Mouse (Mus musculus): ENCODE results near the gene Gm5447. TPM values are rescaled to one million over a fixed set of nuclear protein-coding genes. Genes with fewer than 3 reads are reported as not detected.

Gene Gm5447
- polyA plus RNA-seq, 1 experiment from 2014 or later = 0.21 TPM

DNA sequence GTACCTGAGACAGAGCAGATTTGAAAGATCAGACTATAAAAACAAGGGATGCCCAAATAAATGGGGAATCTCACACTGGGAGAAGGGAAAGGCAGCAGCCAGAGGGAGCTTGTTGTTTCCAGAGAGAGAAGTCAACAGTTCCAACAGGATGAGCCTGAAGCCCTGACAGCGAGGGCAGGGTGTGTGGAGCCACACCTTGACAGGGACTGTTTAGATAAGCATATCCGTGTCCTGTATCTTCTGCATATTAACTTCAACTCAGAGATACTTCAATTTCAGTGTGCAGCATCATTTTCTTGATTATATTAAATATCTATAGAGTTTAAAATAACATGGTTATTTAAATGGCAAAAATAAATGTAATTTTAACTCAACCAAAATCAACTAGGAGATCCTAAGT, 13.3 kb upstream of the Gm5447 start:
- POLR2A ChIA-PET = interaction anchor here (1.5 kb wide), 1 partner anchor 10 kb away, joined by 5 read pairs; no protein-coding TSS in a partner anchor
- DNase-seq (ENCODE audit: low read depth, low spot score) (no peak), ATAC-seq (no peak)
- TF ChIP-seq CTCF (IDR thresholded peaks at IDR 0.05) = no peak
- H3K27me3 ChIP-seq = no peaks in the 10 kb centered on the region
- in situ Hi-C loops (cut with MboI; ENCODE audit: low pct_unique_long_range_greater_than_20kb) = no loop called here
- CTCF ChIA-PET = interaction anchor here (1.1 to 1.4 kb wide), 2 partner anchors 15 to 17 kb away, joined by 3 read pairs; no protein-coding TSS in a partner anchor

DNA sequence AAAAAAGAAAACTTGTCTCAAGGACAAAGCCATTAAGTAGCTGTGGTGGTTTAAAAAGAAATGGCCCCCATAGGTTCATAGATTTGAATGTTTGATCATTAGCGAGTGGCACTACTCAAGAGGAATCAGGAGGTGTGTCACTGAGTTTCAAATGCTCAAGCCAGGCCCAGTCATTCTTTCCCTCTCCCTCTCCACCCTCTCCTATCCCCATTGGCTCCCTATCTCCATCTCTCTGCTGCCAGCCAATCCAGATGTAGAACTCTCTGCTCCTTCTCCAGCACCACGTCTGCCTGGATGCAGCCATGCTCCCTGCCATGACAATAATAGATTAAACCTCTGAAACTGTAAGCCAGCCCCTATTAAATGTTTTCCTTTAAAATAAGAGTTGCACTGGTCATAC, 12.1 kb upstream of the Gm5447 start:
- no peak for TF ChIP-seq CTCF (IDR thresholded peaks at IDR 0.05)
- DNase-seq (ENCODE audit: low read depth, low spot score) = no peak
- in situ Hi-C loops (cut with MboI; ENCODE audit: low pct_unique_long_range_greater_than_20kb) = no loop called here
- no peaks in the 10 kb centered on the region for H3K27me3 ChIP-seq
- ChIA-PET CTCF (no interaction called here), POLR2A (interaction anchor here (0.6 kb wide), 1 partner anchor 802 kb away, joined by 3 read pairs; no protein-coding TSS in a partner anchor)
- no peak for ATAC-seq

DNA sequence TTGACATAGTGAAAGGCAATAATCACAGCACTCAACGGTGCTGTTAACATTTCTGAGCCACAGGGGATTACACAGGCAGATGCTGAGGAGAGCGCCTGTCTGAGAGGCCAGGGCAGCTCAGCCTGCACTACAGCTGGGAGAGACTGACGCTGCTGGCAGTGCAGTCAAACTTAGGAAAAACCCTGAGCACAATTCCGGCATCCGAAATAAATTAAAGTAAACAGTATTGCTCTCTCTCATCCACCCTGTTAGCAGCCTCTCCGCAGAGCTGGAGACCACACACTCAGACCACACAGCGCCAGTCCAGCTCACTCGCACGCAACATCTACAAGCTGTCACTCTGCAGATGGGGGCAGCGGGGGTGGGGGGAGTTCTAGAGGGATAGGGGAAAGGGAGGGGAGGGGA, 7.5 kb upstream of the Gm5447 start:
- ChIA-PET CTCF (interaction anchor here (1.2 to 1.4 kb wide), 2 partner anchors 18 to 86 kb away, joined by 3 read pairs; no protein-coding TSS in a partner anchor), POLR2A (no interaction called here)
- in situ Hi-C loops (cut with MboI; ENCODE audit: low pct_unique_long_range_greater_than_20kb) = no loop called here
- no peaks in the 10 kb centered on the region for H3K27me3 ChIP-seq
- DNase-seq (ENCODE audit: low read depth, low spot score) (no peak), ATAC-seq (no peak)
- no peak for TF ChIP-seq CTCF (IDR thresholded peaks at IDR 0.05)

DNA sequence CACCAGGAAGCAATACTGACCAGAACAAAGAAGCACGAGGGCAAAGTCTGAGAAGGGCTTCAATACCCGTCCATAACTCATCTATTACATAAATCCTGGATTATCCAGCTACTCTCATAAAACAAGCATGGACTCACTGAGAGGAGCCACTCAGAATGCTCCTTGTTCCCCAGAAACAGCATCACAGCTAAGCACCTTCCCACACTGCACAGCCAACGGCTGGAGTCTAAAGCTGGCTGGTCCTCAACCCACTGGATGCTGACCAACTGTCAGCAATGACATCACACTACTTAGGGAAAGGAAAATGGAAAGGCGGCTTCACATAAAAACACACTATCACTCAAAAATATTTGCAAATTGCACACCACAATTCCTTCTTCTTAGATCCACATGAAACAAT, 5.7 kb upstream of the Gm5447 start:
- ChIA-PET POLR2A (no interaction called here), CTCF (interaction anchor here (1.5 kb wide), 2 partner anchors 13 to 17 kb away, joined by 4 to 7 read pairs; no protein-coding TSS in a partner anchor)
- TF ChIP-seq CTCF (IDR thresholded peaks at IDR 0.05) = no peak
- H3K27me3 ChIP-seq = no peaks in the 10 kb centered on the region
- DNase-seq (ENCODE audit: low read depth, low spot score) (no peak), ATAC-seq (no peak)
- in situ Hi-C loops (cut with MboI; ENCODE audit: low pct_unique_long_range_greater_than_20kb) = no loop called here

DNA sequence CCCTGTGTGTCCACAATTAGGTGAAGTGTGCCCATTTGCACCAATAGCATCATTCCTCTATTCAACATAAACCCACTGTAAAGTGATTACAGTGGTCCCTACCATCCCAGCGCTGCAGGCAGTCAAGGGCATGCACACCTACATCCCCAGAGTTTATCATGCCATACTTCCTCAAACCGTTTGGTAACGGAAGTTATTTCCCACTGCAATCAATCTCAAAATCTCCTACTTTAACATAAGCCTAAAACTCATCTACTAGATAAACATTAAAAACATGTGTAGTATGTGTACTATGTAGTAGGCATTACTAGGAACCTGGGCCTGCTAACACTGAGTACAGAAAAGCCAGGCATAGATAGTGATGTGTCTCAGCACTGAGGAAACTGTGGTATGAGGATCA, 3.0 kb upstream of the Gm5447 start:
- H3K27me3 ChIP-seq = no peaks in the 10 kb centered on the region
- TF ChIP-seq CTCF (IDR thresholded peaks at IDR 0.05) = no peak
- in situ Hi-C loops (cut with MboI; ENCODE audit: low pct_unique_long_range_greater_than_20kb) = no loop called here
- ChIA-PET POLR2A (no interaction called here), CTCF (no interaction called here)
- ATAC-seq = no peak
- DNase-seq (ENCODE audit: low read depth, low spot score) = no peak

DNA sequence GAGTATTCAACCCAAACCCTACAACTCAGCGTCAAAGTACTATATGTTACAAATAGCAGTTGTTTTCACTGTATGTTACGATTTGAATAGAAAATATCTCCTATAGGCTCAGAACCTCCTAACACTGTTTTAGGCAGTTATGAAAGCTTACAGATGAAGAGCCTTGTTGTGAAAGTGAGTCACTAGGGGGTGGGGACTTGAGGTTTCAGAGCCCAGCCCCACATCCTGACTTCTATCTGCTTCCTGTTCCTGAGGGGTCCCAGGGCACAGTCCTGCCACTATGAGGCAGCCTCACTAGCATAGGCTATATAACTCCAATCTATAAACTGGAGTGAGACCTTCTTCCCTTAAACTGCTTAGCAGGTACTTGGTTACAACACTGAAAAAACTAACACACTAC, 1.9 kb upstream of the Gm5447 start:
- peak; percentile 12 for TF ChIP-seq CTCF (IDR thresholded peaks at IDR 0.05)
- DNase-seq (ENCODE audit: low read depth, low spot score) = no peak
- H3K27me3 ChIP-seq = no peaks in the 10 kb centered on the region
- POLR2A ChIA-PET = no interaction called here
- in situ Hi-C loops (cut with MboI; ENCODE audit: low pct_unique_long_range_greater_than_20kb) = no loop called here
- CTCF ChIA-PET = no interaction called here
- no peak for ATAC-seq

DNA sequence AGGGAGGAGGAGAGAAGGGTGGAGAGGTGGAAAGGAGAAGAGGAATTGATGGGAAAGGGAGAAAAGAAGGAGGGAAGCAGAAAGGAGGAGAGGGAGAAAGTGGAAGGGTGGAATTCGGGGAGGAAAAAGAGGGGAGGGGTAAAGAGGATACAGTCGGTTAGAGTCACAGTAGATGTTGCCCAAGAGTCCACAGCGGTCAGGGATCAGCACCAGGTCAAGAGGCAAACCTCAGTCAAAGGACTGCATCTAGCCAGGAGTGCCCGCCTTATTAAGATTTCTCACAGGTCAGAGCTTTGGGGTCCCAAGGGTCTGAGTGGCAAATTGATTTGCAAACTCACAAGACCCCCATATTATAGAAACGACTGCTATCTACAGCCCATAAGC, 235 bp downstream of the Gm5447 start:
- POLR2A ChIA-PET = no interaction called here
- in situ Hi-C loops (cut with MboI; ENCODE audit: low pct_unique_long_range_greater_than_20kb) = no loop called here
- no peak for TF ChIP-seq CTCF (IDR thresholded peaks at IDR 0.05)
- CTCF ChIA-PET = interaction anchor here (0.6 to 1.0 kb wide), 2 partner anchors 77 to 408 kb away, joined by 3 read pairs; no protein-coding TSS in a partner anchor
- H3K27me3 ChIP-seq = no peaks in the 10 kb centered on the region
- no peak for DNase-seq (ENCODE audit: low read depth, low spot score)
- ATAC-seq = no peak

DNA sequence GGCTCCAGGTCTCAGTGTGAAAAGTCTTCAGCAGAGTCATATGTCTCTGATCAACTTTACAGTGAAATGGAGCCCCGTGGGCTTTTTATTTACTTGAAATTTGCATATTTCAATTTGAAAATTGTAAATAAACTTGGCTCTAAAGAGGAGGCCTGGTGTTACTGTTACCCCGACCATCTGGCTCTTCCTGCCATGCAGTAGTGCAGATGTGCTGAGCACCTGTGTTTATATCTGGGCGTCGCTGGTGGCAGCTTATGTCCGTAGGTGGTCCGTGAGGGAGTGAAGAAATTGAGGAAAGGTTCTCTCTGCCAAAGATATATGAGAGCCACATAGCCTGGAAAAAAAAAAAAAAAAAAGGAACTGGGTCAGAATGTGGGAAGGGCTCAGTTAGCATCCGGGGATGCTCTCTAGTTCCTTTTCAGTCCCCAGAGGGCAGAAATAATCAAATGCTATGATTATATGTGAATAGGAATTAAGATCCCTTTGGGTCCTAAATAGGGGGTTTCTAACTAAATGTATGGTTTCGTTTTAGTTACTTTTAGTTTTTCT, 2.6 kb downstream of the Gm5447 start:
- in situ Hi-C loops (cut with MboI; ENCODE audit: low pct_unique_long_range_greater_than_20kb) = no loop called here
- ATAC-seq (no peak), DNase-seq (ENCODE audit: low read depth, low spot score) (no peak)
- POLR2A ChIA-PET = no interaction called here
- CTCF ChIA-PET = interaction anchor here (1.2 kb wide), 1 partner anchor 20 kb away, joined by 3 read pairs; no protein-coding TSS in a partner anchor
- no peaks in the 10 kb centered on the region for H3K27me3 ChIP-seq
- no peak for TF ChIP-seq CTCF (IDR thresholded peaks at IDR 0.05)

DNA sequence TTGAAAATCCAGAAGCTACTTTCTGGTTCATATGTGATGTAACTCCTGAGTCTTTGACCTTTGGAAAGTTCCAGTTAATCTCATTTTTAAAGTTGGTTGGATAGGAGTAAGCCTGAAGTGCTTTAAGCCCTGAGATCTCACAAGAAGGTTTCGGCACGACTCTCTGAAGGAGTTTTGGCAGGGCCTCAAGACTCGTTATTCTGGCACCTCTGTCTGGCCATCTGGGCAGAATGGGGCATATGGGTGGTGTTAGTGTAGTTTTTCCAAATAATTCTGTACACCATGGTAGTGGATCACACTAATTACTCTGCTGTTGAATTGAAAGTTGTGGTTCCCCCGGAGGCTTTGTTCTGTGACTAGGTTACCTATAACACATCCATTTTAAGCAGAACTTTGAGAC, 4.2 kb downstream of the Gm5447 start:
- in situ Hi-C loops (cut with MboI; ENCODE audit: low pct_unique_long_range_greater_than_20kb) = no loop called here
- DNase-seq (ENCODE audit: low read depth, low spot score) = no peak

DNA sequence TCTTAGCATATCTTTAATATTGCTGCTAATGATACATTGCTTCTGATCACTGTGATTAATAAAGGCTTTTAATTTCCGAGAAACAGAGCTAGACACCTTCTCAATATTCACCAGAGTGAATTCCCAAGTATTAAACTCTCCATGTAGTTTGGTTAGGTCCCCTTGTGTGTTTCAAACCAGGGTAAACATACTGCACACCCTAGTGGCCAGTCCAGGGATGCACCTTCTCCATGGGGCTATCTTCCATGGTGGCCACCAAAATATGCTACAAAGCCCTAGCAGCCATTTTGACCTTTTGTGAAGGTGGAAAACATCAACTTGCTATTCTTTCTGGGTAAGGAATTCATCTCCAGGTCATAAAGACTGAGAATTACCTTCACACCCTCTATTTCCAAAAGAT, 7.7 kb downstream of the Gm5447 start:
- POLR2A ChIA-PET = interaction anchor here (1.3 kb wide), 1 partner anchor 399 kb away, joined by 3 read pairs; no protein-coding TSS in a partner anchor
- in situ Hi-C loops (cut with MboI; ENCODE audit: low pct_unique_long_range_greater_than_20kb) = loop anchor here (5.0 kb wide), 2 partner anchors 94 to 429 kb away; no protein-coding TSS in a partner anchor
- no peaks in the 10 kb centered on the region for H3K27me3 ChIP-seq
- CTCF ChIA-PET = interaction anchor here (0.7 to 3.0 kb wide), 12 partner anchors 9 to 415 kb away, joined by 3 to 27 read pairs (median 4); no protein-coding TSS in a partner anchor
- DNase-seq (ENCODE audit: low read depth, low spot score) (no peak), ATAC-seq (no peak)
- TF ChIP-seq CTCF (IDR thresholded peaks at IDR 0.05) = peak; percentile 79

More for the DNA sequence above, 4.2 kb downstream of the Gm5447 start:
- no peak for TF ChIP-seq CTCF (IDR thresholded peaks at IDR 0.05)
- CTCF ChIA-PET = interaction anchor here (0.9 to 1.6 kb wide), 2 partner anchors 18 to 90 kb away, joined by 3 to 5 read pairs; no protein-coding TSS in a partner anchor
- H3K27me3 ChIP-seq = no peaks in the 10 kb centered on the region
- ATAC-seq = no peak
- POLR2A ChIA-PET = no interaction called here

DNA sequence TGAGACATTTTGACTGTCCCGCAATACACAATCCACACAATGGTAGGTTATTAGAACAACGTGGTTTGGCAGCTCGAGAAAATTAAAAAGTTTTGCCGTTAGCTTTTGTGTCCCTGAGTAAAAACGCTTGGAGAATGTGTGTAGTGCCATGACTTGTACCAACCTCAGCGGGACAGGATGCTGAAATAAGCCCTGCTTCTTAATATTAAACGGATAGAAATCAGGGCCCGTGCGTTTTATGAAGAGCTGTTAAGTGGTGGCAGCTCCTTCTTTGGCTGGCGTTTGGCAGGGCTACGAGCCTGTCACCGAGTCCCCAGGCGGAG, 11.2 kb downstream of the Gm5447 start:
- ATAC-seq (no peak), DNase-seq (ENCODE audit: low read depth, low spot score) (no peak)
- no peaks in the 10 kb centered on the region for H3K27me3 ChIP-seq
- TF ChIP-seq CTCF (IDR thresholded peaks at IDR 0.05) = no peak
- ChIA-PET POLR2A (interaction anchor here (0.6 kb wide), 1 partner anchor 643 kb away, joined by 4 read pairs; no protein-coding TSS in a partner anchor), CTCF (interaction anchor here (1.9 kb wide), 1 partner anchor 9 kb away, joined by 13 read pairs; no protein-coding TSS in a partner anchor)
- in situ Hi-C loops (cut with MboI; ENCODE audit: low pct_unique_long_range_greater_than_20kb) = no loop called here

Measured in Patski (cell line).